Mouse (Mus musculus) bone marrow, adult 2 months (tissue): ENCODE data around the gene Lrrc71.

ENCODE experiments used
- CTCF ChIP-seq: fragments of 200-500 bp; IDR thresholded peaks from 2 replicates; pipeline ENCODE4 v1.5.1; 2011; ENCODE audit warnings: low read length, control low read depth; ENCODE audit not compliant: control insufficient read depth, insufficient read depth
- POLR2A ChIP-seq: fragments of 200-500 bp; IDR thresholded peaks from 2 replicates; pipeline ENCODE4 v1.6.1; 2011; ENCODE audit warnings: low read depth, mild to moderate bottlenecking, control low read depth, low read length, borderline replicate concordance; ENCODE audit not compliant: control insufficient read depth

- TF ChIP-seq POLR2A (no peak), CTCF (peak; percentile 87)
Measured at GRCm38 (mm10) chr3:87755964-87756363, 7.5 kb upstream of the Lrrc71 start.
